Mouse (Mus musculus): ENCODE data around the gene Siglecf.

The Siglecf gene

GRCm38 (mm10) chr7:43362021-43362420 lies 10.9 kb downstream of the Siglecf start:
- DNase-seq (ENCODE audit: extremely low read depth, insufficient read length, low spot score): no peak

- DNase-seq (ENCODE audit: extremely low read depth, insufficient read length, low spot score): no peak
Observed at GRCm38 (mm10) chr7:43378226-43378625, 27.1 kb downstream of the Siglecf start.

DNA sequence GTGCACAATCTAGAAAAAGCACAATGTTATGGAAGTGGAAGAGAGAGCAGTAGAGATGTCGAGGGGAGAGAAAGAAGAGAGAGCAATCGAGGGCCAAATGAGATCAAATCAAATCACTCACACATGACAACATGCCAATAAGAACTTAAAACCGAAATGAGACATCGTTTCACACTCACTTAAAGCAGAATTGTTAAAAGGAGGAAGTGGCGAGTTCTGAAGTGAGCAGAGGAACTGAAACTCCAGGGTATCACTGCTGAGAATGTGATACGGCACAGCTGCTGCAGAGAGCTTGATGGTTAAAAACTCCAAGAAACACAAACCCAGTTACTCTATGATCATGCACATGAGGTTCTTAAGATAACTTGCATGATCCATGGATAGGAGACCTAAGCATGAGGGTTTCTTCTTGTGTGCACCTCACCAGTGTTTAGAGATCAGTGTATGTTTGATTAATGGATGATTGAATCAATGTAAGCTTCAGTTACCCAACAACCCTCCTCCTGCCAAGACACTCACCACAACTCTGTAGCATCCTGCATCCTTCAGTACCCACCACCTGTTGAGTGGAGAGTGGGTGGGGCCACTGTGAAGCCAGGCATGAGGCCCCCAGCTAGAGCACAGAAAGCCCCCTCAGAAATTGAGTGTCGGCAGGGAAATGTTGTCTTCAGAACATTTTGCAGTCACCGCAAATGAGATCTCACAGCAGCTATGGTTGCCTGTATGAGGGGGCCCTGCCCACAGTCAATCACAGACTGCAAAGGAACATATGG lies 41.4 kb downstream of the Siglecf start:
- DNase-seq (ENCODE audit: extremely low read depth, insufficient read length, low spot score): no peak

- DNase-seq (ENCODE audit: extremely low read depth, insufficient read length, low spot score): peak; percentile 61
Observed at GRCm38 (mm10) chr7:43399501-43399900, 48.4 kb downstream of the Siglecf start.

DNA sequence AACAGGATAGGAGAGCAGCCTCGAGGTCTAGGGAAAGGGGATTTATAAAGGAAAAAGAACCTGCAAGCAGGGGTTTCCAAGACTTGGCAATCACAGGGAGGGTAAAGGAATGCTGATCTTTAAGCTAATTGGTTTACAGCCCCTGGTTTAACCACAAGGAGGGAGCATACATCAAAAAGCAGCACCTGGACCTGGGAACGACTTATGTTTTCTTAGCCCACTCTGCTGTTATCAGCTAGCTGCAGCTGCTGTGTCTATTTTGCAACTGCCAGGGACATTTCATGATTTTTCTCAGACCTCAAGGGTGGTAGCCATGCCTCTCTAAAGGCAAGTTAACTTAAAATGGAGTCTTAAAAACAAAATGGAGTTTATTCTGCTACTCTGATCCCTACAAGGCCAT lies 51.6 kb downstream of the Siglecf start:
- no peak for DNase-seq (ENCODE audit: extremely low read depth, insufficient read length, low spot score)

DNA sequence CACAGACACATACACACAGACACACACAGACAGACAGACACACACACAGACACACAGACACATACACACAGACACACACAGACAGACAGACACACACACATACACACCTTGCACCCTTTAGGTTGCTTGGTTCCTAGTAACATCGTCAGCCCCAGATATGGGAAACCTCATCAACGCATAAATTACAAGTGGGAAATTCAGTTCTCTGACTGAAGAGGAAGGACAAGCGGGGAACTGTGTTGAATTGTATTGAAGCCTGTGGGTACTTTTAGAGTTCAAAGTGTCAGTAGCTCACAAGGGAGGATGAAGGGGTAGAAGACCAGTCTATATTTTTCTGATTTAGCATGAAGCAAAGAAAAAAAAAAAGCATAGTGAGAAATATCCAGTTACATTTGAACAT lies 56.4 kb downstream of the Siglecf start:
- no peak for DNase-seq (ENCODE audit: extremely low read depth, insufficient read length, low spot score)

DNA sequence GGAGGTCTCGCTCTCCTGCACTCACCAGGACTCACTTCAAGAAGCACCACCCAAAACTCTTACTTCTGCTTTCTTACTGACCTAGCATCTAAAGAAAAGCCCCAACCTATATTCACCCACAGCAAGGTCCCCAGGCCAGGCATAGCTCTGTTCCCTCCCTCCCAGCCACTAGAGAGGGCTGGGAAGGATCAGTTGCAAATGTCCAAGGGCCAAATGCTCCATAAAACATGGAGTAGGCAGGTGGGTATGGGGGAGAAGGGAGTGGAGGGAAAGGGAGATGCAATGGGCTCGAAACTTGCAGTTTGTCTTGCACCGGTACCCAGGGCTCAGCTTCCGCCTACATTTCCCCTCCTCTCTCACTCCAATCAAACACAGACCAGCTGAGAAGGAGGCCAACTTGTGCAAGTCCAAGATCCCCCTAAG lies 57.0 kb downstream of the Siglecf start, which contains the start of gene Siglecg:
Gene Siglecg, plus strand, starts transcription at position 74 of the 423 bp plus-strand sequence.
- DNase-seq (ENCODE audit: extremely low read depth, insufficient read length, low spot score): no peak

- peak; percentile 23 for DNase-seq (ENCODE audit: extremely low read depth, insufficient read length, low spot score)
Observed at GRCm38 (mm10) chr7:43409084-43409483, 57.9 kb downstream of the Siglecf start.

Data from 3134 (cell line).